Mouse (Mus musculus) kidney, adult 2 months (tissue): ENCODE data around the gene Abhd15. TPM values are rescaled to one million over a fixed set of nuclear protein-coding genes. Genes with fewer than 3 reads are reported as not detected.

Experiments used
- DNase-seq: peaks from one replicate; pipeline ENCODE4 v3.0.0; 2021
- H3K27ac ChIP-seq: fragments of 200-500 bp; 2 replicates; pipeline ENCODE4 v1.5.1; 2012; ENCODE audit warnings: low read depth, low read length, control low read depth, inconsistent platforms; ENCODE audit not compliant: insufficient read depth
- H3K27me3 ChIP-seq: fragments of 200-500 bp; replicated peaks from 2 replicates; pipeline ENCODE4 v1.6.1; 2012; ENCODE audit warnings: mild to moderate bottlenecking, moderate library complexity, low read length, inconsistent platforms; ENCODE audit not compliant: control insufficient read depth, insufficient read depth
- H3K36me3 ChIP-seq: fragments of 200-500 bp; 2 replicates; pipeline ENCODE4 v1.6.1; 2012; ENCODE audit warnings: mild to moderate bottlenecking, moderate library complexity, low read length, inconsistent platforms; ENCODE audit not compliant: control insufficient read depth, insufficient read depth
- H3K4me1 ChIP-seq: fragments of 200-500 bp; 2 replicates; pipeline ENCODE4 v1.6.1; 2011; ENCODE audit warnings: low read length; ENCODE audit not compliant: control insufficient read depth, insufficient read depth
- H3K4me3 ChIP-seq: fragments of 200-500 bp; 2 replicates; pipeline ENCODE4 v1.5.1; 2011; ENCODE audit warnings: mild to moderate bottlenecking, low read depth, low read length, control low read depth; ENCODE audit not compliant: insufficient read depth
- CTCF ChIP-seq: fragments of 200-500 bp; conservative IDR thresholded peaks from 2 replicates; pipeline ENCODE4 v1.5.1; 2011; ENCODE audit warnings: low read depth, mild to moderate bottlenecking, control low read depth, low read length, moderate library complexity, mixed read lengths; ENCODE audit not compliant: insufficient read depth, insufficient read length
- POLR2A ChIP-seq: fragments of 200-500 bp; IDR thresholded peaks from one replicate; pipeline ENCODE4 v1.6.1; 2011; ENCODE audit warnings: low read depth, low read length, control low read depth
- WGBS: fragments of 180-500 bp; shearing (Covaris S2); methylation state at CpG from one replicate; pipeline ENCODE4 v1.1.7; 2018; 5-methylcytosine and 5-hydroxymethylcytosine counted together
- polyA plus RNA-seq: library from polyadenylated mRNA; depleted of rRNA; stranded (reverse); fragments of >200 nt; gene quantifications from 2 replicates; pipeline ENCODE4 v1.2.3, GENCODE M21; 2012

The Abhd15 gene
- polyA plus RNA-seq, 1 experiment = 2.7 TPM

DNA sequence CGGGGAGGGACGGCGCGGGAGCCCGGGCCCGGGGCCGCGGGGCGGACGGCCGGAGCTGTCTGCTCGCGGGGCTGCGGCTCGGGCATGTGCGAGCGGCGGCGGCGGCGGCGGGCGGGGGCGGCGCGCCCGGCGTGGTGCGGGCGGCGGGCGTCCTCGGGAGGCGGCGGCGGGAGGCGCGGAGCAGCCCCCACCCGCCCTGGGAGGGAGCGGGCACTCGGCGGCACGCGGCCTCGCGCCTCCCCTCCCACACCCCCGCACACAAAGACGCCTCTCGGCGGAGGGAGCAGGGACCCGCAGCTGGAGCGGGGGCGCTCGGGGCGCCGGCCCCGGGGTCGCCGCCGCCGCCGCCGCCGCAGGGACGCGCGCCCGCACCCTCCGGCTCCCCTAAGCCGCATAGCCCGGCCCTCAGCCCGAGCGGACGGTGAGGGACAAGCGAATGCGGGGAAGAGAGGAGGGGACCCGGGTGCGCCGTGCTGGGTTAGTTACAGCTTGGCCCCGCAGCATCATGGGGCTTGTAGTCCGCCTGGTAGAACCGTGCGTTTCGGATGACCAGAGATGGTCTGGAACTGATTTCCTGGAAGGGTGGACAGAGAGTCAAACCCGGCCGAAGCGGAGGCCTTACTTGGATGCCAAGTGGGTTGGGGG is 25.2 kb upstream of the Abhd15 start, which contains the start of gene Ankrd13b:
Gene Ankrd13b (minus strand): TSS at position 88 of the 645 bp plus-strand sequence.
- WGBS = 4% methylated on average over 80 of the region's 87 CpGs
- Histone ChIP-seq H3K36me3 (no peaks in the 10 kb centered on the region), H3K27ac (no peak within 1 kb of the TSS), H3K4me3 (peak within 1 kb of the TSS; percentile 61), H3K4me1 (peaks cover 18% of the 10 kb centered on the region), H3K27me3 (no peaks in the 10 kb centered on the region)
- TF ChIP-seq POLR2A = no peak
- no peak for TF ChIP-seq CTCF
- DNase-seq = peak; percentile 81

DNA sequence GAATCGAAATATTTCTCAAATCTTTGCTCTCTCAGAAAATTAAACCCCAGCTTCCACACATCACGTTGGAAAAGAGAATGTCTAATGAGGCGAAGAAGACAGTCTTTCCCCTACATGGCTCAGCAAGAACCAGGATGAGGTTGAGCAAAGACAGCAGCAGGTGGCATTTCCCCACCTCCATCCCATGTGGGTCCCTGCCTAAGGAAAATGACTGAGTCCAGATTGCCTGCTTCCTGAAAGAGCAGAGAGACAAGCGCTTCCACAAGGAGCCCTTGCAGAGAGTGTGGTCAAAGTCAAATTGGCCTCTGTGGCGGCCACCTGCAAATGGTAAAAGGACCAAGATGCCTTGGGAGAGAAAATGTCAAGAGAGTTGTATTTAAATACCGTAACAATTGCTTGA is 24.5 kb upstream of the Abhd15 start:
- Histone ChIP-seq H3K4me1 (peaks cover 24% of the 10 kb centered on the region), H3K4me3 (no peak overlapping the region), H3K36me3 (no peaks in the 10 kb centered on the region), H3K27ac (no peak overlapping the region), H3K27me3 (no peaks in the 10 kb centered on the region)
- 78% methylated on average over 6 of the region's 6 CpGs for WGBS
- TF ChIP-seq CTCF (no peak), POLR2A (no peak)
- no peak for DNase-seq

DNA sequence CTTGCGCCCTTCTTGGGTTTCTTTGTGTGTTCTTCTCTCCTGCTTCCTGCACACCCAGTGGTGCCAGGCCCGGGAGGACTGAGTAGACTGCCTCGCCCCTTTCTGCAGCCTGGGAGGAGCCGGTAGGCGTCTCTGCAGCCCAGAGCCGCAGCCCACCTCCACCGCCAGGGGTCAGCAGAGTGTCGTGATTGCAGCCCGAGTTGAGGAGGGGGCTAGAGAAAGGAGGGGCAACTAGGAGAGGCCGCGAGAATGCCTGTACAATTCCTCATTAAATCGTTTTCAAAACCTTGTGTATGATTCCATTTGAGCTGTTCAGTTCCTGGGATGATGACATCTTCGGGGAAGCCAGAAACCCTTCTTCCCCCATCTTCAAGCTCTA is 23.8 kb upstream of the Abhd15 start:
- DNase-seq = peak; percentile 89
- H3K4me1 ChIP-seq = peaks cover 24% of the 10 kb centered on the region
- WGBS = under 1% methylated on average over 13 of the region's 13 CpGs
- TF ChIP-seq POLR2A (no peak), CTCF (peak; percentile 93)
- peak overlapping the region; percentile 5; the same call in 1 of the 2 replicates for H3K4me3 ChIP-seq
- no peaks in the 10 kb centered on the region for H3K27me3 ChIP-seq
- no peaks in the 10 kb centered on the region for H3K36me3 ChIP-seq
- H3K27ac ChIP-seq = no peak overlapping the region

DNA sequence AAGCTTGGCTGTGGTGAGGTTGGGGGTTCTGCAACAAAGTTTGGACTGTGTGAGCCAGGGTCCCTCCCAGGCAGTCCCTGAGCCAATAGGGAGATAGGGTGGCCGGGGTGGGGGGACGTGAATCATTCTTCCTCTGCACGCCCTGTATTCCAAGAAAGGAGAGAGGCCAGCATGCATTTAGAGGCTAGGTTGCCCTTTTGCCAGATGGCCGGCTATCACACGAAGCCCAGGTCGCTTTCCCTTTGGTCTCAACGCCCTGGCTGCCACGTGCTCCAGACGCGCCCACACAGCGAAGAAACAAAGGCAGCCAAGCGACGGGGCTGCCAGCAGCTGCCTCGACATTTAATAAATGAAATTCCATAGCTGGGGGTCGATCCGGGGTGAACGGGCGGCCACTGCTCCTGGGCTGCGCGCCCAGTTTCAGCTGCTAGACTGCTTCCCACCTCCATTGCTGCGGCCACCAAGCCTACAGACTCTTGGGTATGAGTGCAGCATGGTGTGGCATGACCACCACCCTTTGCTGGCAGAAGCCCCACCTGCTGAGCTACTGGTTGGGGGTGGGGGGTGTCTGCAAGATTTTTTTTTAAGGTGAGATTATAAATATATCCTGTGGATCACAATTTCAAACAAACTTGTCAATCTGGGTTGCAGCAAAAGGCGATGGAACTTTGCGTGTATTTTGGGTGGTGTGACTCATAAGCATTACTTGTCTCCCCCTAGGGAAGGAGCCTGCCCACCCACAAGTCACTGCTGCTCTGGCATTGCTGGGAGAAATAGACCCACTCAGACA is 23.2 kb upstream of the Abhd15 start:
- no peaks in the 10 kb centered on the region for H3K36me3 ChIP-seq
- H3K27me3 ChIP-seq = no peaks in the 10 kb centered on the region
- no peak overlapping the region for H3K27ac ChIP-seq
- TF ChIP-seq POLR2A = no peak
- 2% methylated on average over 23 of the region's 23 CpGs for WGBS
- peaks cover 26% of the 10 kb centered on the region for H3K4me1 ChIP-seq
- peak overlapping the region; percentile 7; the same call in 1 of the 2 replicates for H3K4me3 ChIP-seq
- DNase-seq = peak; percentile 62

DNA sequence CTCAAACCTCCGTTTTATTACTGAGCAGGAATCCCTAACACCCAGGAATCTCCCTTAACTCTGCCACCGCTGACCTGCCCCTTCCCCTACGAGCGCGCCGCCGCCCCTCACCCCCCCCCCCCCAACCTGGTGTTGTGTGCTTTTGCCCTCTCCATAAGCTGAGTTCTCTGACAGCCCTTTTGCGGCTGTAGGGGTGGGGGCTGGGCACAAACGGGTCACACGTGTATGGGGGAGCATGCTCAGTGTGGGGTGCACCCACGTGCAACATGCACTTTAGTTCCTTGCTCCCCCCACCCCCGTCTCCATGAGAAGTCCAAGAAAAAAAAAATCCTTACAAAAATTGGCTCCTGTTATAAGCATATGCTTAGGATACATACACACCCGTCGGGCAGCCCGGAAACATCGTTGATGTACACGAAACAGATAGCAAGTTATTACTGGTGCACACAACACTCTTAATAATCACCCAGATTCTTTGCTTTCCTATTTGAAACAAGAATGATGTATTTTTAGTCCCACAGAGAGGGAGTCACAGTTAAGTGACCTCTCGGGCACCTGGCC is 22.5 kb upstream of the Abhd15 start:
- Histone ChIP-seq H3K4me3 (peak overlapping the region; percentile 92), H3K36me3 (no peaks in the 10 kb centered on the region), H3K27ac (peak overlapping the region; percentile 97), H3K4me1 (peaks cover 26% of the 10 kb centered on the region), H3K27me3 (no peaks in the 10 kb centered on the region)
- no peak for DNase-seq
- WGBS = 2% methylated on average over 16 of the region's 18 CpGs
- TF ChIP-seq POLR2A (no peak), CTCF (no peak)

DNA sequence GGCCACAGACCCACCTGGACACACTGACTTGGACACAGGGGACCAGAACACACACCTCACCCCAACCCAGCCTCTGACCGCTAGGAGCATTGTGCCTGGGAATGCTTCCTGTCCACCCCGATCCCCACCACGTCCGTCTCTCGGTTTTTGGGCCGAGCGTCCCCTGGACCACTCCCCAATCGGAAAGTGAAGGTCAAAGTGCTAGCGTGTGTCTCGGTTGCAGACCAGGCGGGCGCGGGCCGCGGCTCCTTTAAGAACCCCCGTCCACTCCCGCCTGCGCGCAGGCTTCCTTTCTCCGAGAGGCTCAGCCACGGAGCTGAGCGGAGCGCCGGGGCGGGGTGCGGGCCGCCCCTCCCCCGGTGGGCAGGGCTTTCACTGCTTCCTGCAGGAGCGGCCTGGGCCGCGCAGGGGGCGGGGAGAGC is 22.0 kb upstream of the Abhd15 start:
- H3K4me1 ChIP-seq = peaks cover 30% of the 10 kb centered on the region
- H3K36me3 ChIP-seq = no peaks in the 10 kb centered on the region
- DNase-seq = peak; percentile 97
- WGBS = under 1% methylated on average over 25 of the region's 32 CpGs
- peak overlapping the region; percentile 92 for H3K4me3 ChIP-seq
- TF ChIP-seq POLR2A (no peak), CTCF (peak; percentile 24; the same call in 1 of the 2 replicates)
- H3K27ac ChIP-seq = peak overlapping the region; percentile 97
- no peaks in the 10 kb centered on the region for H3K27me3 ChIP-seq
